Mouse (Mus musculus) ES-Bruce4 (cell line): ENCODE measurements at regions not wholly inside any gene's neighbourhood (a gene's known extent, or its start where the extent isn't known, plus 50 kb on each side); places are given as distances from the start of the nearest gene placed in this dataset.

Experiments used
- H3K27ac ChIP-seq: 2 replicates; pipeline ENCODE4 v1.5.1; 2012; ENCODE audit warnings: low read length, inconsistent platforms; ENCODE audit not compliant: insufficient read depth
- H3K27me3 ChIP-seq: 2 replicates; pipeline ENCODE4 v1.6.1; 2012; ENCODE audit warnings: mild to moderate bottlenecking, low read length, inconsistent platforms; ENCODE audit not compliant: control insufficient read depth, poor library complexity, insufficient read depth, severe bottlenecking
- H3K36me3 ChIP-seq: 2 replicates; pipeline ENCODE4 v1.6.1; 2012; ENCODE audit warnings: inconsistent platforms, mild to moderate bottlenecking, low read length, moderate library complexity; ENCODE audit not compliant: control insufficient read depth, poor library complexity, insufficient read depth, severe bottlenecking
- H3K4me1 ChIP-seq: one replicate; pipeline ENCODE4 v1.8.1; 2011; ENCODE audit warnings: low read length; ENCODE audit not compliant: control insufficient read depth, insufficient read depth
- H3K4me3 ChIP-seq: 2 replicates; pipeline ENCODE4 v1.5.1; 2011; ENCODE audit warnings: low read depth, mild to moderate bottlenecking, low read length
- H3K9ac ChIP-seq: 2 replicates; pipeline ENCODE4 v1.6.1; 2012; ENCODE audit warnings: low read depth, mild to moderate bottlenecking, inconsistent platforms; ENCODE audit not compliant: poor library complexity, severe bottlenecking
- H3K9me3 ChIP-seq: replicated peaks from 2 replicates; pipeline ENCODE4 v1.6.1; 2012; ENCODE audit warnings: mild to moderate bottlenecking, low read length, inconsistent platforms; ENCODE audit not compliant: control insufficient read depth, poor library complexity, insufficient read depth, severe bottlenecking
- CTCF ChIP-seq: IDR thresholded peaks from one replicate; pipeline ENCODE4 v1.8.1; 2011; ENCODE audit warnings: low read depth, low read length
- EP300 ChIP-seq: IDR thresholded peaks from 2 replicates; pipeline ENCODE4 v1.6.1; 2011; ENCODE audit warnings: low read depth, low read length; ENCODE audit not compliant: insufficient read depth
- POLR2A ChIP-seq: IDR thresholded peaks from one replicate; pipeline ENCODE4 v1.8.1; 2011; ENCODE audit warnings: low read length; ENCODE audit not compliant: insufficient read depth

DNA sequence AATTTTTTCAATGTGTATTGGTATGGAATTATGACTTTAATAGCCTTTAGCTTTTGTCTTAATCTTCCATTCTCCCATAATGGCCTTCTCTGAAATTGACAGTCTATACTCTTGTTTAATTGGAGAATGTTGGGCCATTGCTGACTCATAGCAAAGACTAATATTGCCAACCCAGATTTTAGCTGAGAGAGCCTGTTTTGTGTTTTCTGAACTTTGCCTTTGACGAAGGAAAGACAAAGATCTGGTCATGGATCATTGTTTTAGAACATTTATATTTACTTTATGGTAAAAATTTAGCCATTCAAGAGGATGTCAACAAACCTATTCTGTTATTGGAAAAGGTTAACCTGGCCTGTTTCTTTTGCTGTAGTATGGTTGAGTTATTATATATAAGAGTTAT is 512.1 kb downstream of the Cypt12 start:
- Histone ChIP-seq H3K36me3 (no peaks in the 10 kb centered on the region; the same call in 1 of the 2 replicates), H3K9me3 (no peaks in the 10 kb centered on the region; the same call in 1 of the 2 replicates), H3K27ac (no peak overlapping the region), H3K4me1 (no peaks in the 10 kb centered on the region), H3K4me3 (no peak overlapping the region), H3K9ac (no peak overlapping the region), H3K27me3 (no peaks in the 10 kb centered on the region)
- no peak for TF ChIP-seq CTCF
- TF ChIP-seq POLR2A, result no peak
- no peak for TF ChIP-seq EP300

DNA sequence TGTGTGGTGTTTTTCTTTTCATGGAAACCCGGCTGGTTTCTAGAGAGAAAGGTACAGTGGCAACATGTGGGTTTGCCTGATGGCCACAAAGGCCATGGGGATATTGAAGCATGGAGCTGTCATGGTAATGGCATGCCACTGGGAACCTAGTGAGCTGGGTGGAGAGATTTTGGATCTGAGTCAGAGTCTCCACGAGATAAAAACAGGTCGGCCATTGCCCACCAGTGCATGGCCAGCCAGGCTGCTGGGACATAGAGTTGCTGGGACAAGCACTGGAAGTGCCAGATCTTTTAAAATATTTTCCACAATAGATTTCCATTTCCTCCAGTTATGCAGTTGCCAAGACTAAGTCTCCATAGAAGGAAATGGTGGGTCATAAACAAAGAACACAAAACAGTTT is 523.6 kb downstream of the Cypt12 start:
- Histone ChIP-seq H3K9ac (no peak overlapping the region), H3K9me3 (no peaks in the 10 kb centered on the region), H3K4me1 (no peaks in the 10 kb centered on the region), H3K27ac (no peak overlapping the region), H3K4me3 (no peak overlapping the region), H3K36me3 (no peaks in the 10 kb centered on the region), H3K27me3 (no peaks in the 10 kb centered on the region)
- TF ChIP-seq CTCF (no peak), POLR2A (no peak), EP300 (no peak)

DNA sequence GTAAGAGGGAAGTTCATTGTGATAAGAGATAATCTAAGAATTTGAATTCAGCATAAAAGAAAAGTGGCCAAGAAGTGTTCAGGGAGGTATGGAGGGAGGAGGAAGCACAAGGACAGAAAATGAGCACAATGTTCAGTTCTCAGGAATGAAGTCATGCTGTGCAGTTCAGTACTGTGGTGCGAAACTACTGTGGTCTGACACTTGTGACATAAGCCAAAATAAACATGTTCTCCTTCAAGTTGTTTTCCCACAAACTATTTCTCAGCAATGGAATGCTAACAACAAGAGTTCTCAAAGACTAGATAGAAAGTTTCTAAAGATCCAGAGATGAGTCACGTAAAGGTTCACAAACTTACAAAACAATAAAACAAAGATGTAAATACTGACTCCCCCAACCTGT is 531.3 kb downstream of the Cypt12 start:
- Histone ChIP-seq H3K4me1 (no peaks in the 10 kb centered on the region), H3K27me3 (no peaks in the 10 kb centered on the region), H3K27ac (no peak overlapping the region), H3K9me3 (no peaks in the 10 kb centered on the region), H3K9ac (no peak overlapping the region), H3K36me3 (no peaks in the 10 kb centered on the region), H3K4me3 (no peak overlapping the region)
- no peak for TF ChIP-seq POLR2A

DNA sequence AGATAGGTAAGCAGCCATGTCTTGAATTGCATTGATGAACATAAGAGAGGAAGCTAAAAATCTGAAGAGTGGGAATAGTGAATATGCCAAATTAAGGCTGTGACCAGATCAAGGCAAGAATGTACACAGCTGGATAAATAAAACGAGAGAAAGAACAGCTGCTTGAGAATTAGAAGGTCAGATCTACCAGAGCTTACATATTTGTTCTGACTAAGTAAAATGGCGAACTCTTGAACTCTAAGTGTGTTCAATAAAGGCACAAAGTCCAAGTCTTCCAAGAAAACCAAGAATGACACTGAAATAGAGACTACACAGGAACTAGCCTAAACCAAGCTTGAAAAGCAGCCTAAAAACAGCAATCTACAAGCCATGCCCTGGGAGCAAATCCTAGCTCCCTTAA is 533.8 kb downstream of the Cypt12 start:
- TF ChIP-seq EP300 (no peak), CTCF (no peak), POLR2A (no peak)

DNA sequence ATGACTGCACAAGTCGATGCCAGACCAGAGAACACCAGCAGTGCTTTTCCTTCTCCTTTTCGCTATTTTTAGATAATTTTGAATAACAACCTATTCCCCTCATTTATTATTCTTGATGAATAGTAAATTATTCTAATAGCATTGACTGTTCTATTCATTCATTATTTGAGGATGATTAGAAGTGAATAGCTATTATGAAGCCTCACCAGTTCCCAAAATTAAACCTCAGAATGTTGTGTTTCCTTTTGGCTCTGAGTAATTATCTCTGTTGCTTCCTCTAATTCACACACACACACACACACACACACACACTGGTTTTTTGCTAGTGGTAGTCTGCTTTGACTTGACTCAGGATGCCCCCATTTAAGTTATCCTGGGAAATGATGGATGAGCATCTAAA is 540.7 kb downstream of the Cypt12 start:
- H3K9ac ChIP-seq, result no peak overlapping the region
- H3K4me3 ChIP-seq, result no peak overlapping the region
- no peaks in the 10 kb centered on the region for H3K9me3 ChIP-seq
- H3K27me3 ChIP-seq, result no peaks in the 10 kb centered on the region
- no peak overlapping the region for H3K27ac ChIP-seq
- no peaks in the 10 kb centered on the region for H3K36me3 ChIP-seq
- no peak for TF ChIP-seq POLR2A
- no peak for TF ChIP-seq CTCF
- TF ChIP-seq EP300, result no peak
- H3K4me1 ChIP-seq, result no peaks in the 10 kb centered on the region

More for the DNA sequence above, 533.8 kb downstream of the Cypt12 start:
- Histone ChIP-seq H3K9ac (no peak overlapping the region), H3K9me3 (no peaks in the 10 kb centered on the region), H3K27ac (no peak overlapping the region), H3K27me3 (no peaks in the 10 kb centered on the region), H3K4me3 (no peak overlapping the region), H3K4me1 (no peaks in the 10 kb centered on the region), H3K36me3 (no peaks in the 10 kb centered on the region)

DNA sequence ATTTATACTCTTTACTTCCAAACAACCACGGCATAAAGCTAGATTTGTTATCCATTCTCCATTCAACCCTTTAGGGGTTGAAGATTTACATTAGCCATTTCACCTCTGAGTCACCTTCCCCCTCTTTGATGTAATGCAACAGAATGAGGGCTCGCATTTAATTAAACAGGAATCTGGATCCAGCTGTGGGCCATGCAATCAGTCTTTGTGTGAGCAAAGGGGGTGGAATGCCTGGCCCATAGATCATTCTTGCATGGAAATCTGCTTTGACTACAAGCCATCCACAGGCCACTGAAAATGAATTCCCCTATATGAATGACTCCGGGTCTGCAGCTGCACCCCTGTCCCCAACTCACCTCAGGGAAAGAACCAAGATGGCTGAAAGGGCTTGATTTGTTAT is 574.4 kb downstream of the Cypt12 start:
- Histone ChIP-seq H3K9ac (no peak overlapping the region), H3K9me3 (0 out of 2 replicates have a peak, but pooled peaks cover 5% of the 10 kb centered on the region), H3K4me1 (peaks cover 3% of the 10 kb centered on the region), H3K36me3 (no peaks in the 10 kb centered on the region; the same call in 1 of the 2 replicates), H3K4me3 (no peak overlapping the region), H3K27me3 (no peaks in the 10 kb centered on the region), H3K27ac (no peak overlapping the region)
- TF ChIP-seq EP300, result 0 out of 2 replicates have a peak, but pooled peaks have one; percentile 27
- no peak for TF ChIP-seq POLR2A
